Mouse (Mus musculus) ES-E14 (cell line): ENCODE measurements around the gene Kif22. TPM values are rescaled to one million over a fixed set of nuclear protein-coding genes. Genes with fewer than 3 reads are reported as not detected.

Experiments
- DNase-seq: peaks from one replicate; pipeline ENCODE4 v3.0.0-alpha.2; 2013; ENCODE audit warnings: low read depth, low spot score
- H3K27ac ChIP-seq: 2 replicates; pipeline ENCODE4 v1.5.1; 2012; ENCODE audit warnings: low read depth, mild to moderate bottlenecking, low read length, moderate library complexity, mixed read lengths; ENCODE audit not compliant: poor library complexity, insufficient read depth, severe bottlenecking
- H3K36me3 ChIP-seq: 2 replicates; pipeline ENCODE4 v1.6.1; 2012; ENCODE audit warnings: mild to moderate bottlenecking, low read length, moderate library complexity, mixed read lengths; ENCODE audit not compliant: control insufficient read depth, poor library complexity, insufficient read depth, severe bottlenecking
- H3K4me1 ChIP-seq, 2 experiments: fragments of 150-350 bp in 1 of 2; sonication (generic) in 1 of 2; 2 replicates each; pipeline ENCODE4 v1.6.1; 2012; ENCODE audit warnings: low read length in 2 of 2, mild to moderate bottlenecking in 1 of 2, mixed read lengths in 1 of 2; ENCODE audit not compliant: control insufficient read depth in 2 of 2, insufficient read depth in 2 of 2, poor library complexity in 1 of 2
- H3K4me3 ChIP-seq, 2 experiments: fragments of 150-350 bp in 1 of 2; sonication (generic) in 1 of 2; 2 replicates each; pipeline ENCODE4 v1.5.1; 2012; ENCODE audit warnings: low read length in 2 of 2, low read depth in 1 of 2, mild to moderate bottlenecking in 1 of 2, mixed read lengths in 1 of 2; ENCODE audit not compliant: insufficient read depth in 1 of 2, poor library complexity in 1 of 2, severe bottlenecking in 1 of 2
- H3K9ac ChIP-seq: 2 replicates; pipeline ENCODE4 v1.6.1; 2012; ENCODE audit warnings: low read depth, mild to moderate bottlenecking, low read length, mixed read lengths; ENCODE audit not compliant: poor library complexity, insufficient read depth, severe bottlenecking
- H3K9me3 ChIP-seq: fragments of 150-350 bp; sonication (generic); 2 replicates; pipeline ENCODE4 v1.6.1; 2012; ENCODE audit warnings: low read depth, mild to moderate bottlenecking, low read length; ENCODE audit not compliant: control insufficient read depth, insufficient read depth
- CHD2 ChIP-seq: IDR thresholded peaks from 2 replicates; pipeline ENCODE4 v1.6.1; 2014; ENCODE audit warnings: mild to moderate bottlenecking, low read depth, low read length, inconsistent platforms
- HCFC1 ChIP-seq: IDR thresholded peaks from 2 replicates; pipeline ENCODE4 v1.6.1; 2012; ENCODE audit warnings: low read length, inconsistent platforms, borderline replicate concordance; ENCODE audit not compliant: insufficient read depth
- MAFK ChIP-seq: IDR thresholded peaks from 2 replicates; pipeline ENCODE4 v1.6.1; 2014; ENCODE audit warnings: mild to moderate bottlenecking, low read depth, low read length, inconsistent platforms; ENCODE audit not compliant: insufficient read depth
- ZC3H11A ChIP-seq: IDR thresholded peaks from 2 replicates; pipeline ENCODE4 v1.6.1; 2012; ENCODE audit warnings: low read depth, mild to moderate bottlenecking, inconsistent platforms, low read length, borderline replicate concordance
- ZNF384 ChIP-seq: IDR thresholded peaks from 2 replicates; pipeline ENCODE4 v1.6.1; 2012; ENCODE audit warnings: low read depth, low read length, inconsistent platforms
- in situ Hi-C, 2 experiments: fragments of 600-800 bp; cut with MboI; formaldehyde crosslinking; loops; one replicate each; pipeline ENCODE4 v1.15.1; 2025; ENCODE audit warnings: low sequenced_read_pairs in 2 of 2, inconsistent platforms in 1 of 2; ENCODE audit not compliant: unreplicated experiment in 2 of 2
- total RNA-seq: library from RNA; depleted of rRNA; stranded (reverse); fragments of 300-350 nt; gene quantifications from 2 replicates; pipeline ENCODE4 v1.2.3, GENCODE M21; 2012

The Kif22 gene
- total RNA-seq, 1 experiment, result 97.4 TPM

- H3K9ac ChIP-seq, result no peak overlapping the region
- in situ Hi-C loops, result no loop called here
- H3K4me1 ChIP-seq, result peaks cover 3 to 4% of the 10 kb centered on the region in 2 experiments; a peak in 1 of 4 replicates
- no peaks in the 10 kb centered on the region for H3K36me3 ChIP-seq
- no peak for DNase-seq
- no peak overlapping the region for H3K27ac ChIP-seq
- no peaks in the 10 kb centered on the region for H3K9me3 ChIP-seq
- TF ChIP-seq CHD2, result no peak
- TF ChIP-seq MAFK, result no peak
- no peak for TF ChIP-seq ZNF384
- no peak for TF ChIP-seq ZC3H11A
- no peak for TF ChIP-seq HCFC1
- H3K4me3 ChIP-seq, result no peak overlapping the region
These were observed 35.4 kb upstream of the Kif22 start for GRCm38 (mm10) chr7:127077692-127078091.

- H3K4me1 ChIP-seq, result peaks cover 3 to 4% of the 10 kb centered on the region in 2 experiments; a peak in 1 of 4 replicates
- no peak overlapping the region for H3K27ac ChIP-seq
- H3K9me3 ChIP-seq, result no peaks in the 10 kb centered on the region
- no peak for DNase-seq
- in situ Hi-C loops, result no loop called here
- H3K36me3 ChIP-seq, result no peaks in the 10 kb centered on the region
- no peak overlapping the region for H3K4me3 ChIP-seq
- no peak overlapping the region for H3K9ac ChIP-seq
- TF ChIP-seq ZNF384 (no peak), MAFK (no peak), HCFC1 (no peak), CHD2 (no peak), ZC3H11A (no peak)
These were observed 33.9 kb upstream of the Kif22 start for GRCm38 (mm10) chr7:127076188-127076587.

GRCm38 (mm10) chr7:127073221-127073620, 30.9 kb upstream of the Kif22 start:
- TF ChIP-seq ZC3H11A (no peak), ZNF384 (no peak), CHD2 (no peak), MAFK (no peak), HCFC1 (no peak)
- Histone ChIP-seq H3K9me3 (no peaks in the 10 kb centered on the region), H3K27ac (no peak overlapping the region), H3K4me3 (no peak overlapping the region), H3K9ac (no peak overlapping the region), H3K36me3 (no peaks in the 10 kb centered on the region), H3K4me1 (no peaks in the 10 kb centered on the region)
- no peak for DNase-seq
- in situ Hi-C loops, result no loop called here

- TF ChIP-seq HCFC1 (no peak), CHD2 (no peak), ZC3H11A (no peak), MAFK (no peak), ZNF384 (no peak)
- no peak overlapping the region for H3K4me3 ChIP-seq
- no peaks in the 10 kb centered on the region for H3K9me3 ChIP-seq
- H3K27ac ChIP-seq, result no peak overlapping the region
- H3K4me1 ChIP-seq, result no peaks in the 10 kb centered on the region
- in situ Hi-C loops, result no loop called here
- DNase-seq, result no peak
- no peaks in the 10 kb centered on the region for H3K36me3 ChIP-seq
- no peak overlapping the region for H3K9ac ChIP-seq
These were observed 28.7 kb upstream of the Kif22 start for GRCm38 (mm10) chr7:127070871-127071413.

GRCm38 (mm10) chr7:127066317-127066716, 24.0 kb upstream of the Kif22 start:
- H3K4me1 ChIP-seq, result peaks cover 0 to 6% of the 10 kb centered on the region in 2 experiments; a peak in 1 of 4 replicates
- TF ChIP-seq CHD2 (no peak), ZC3H11A (no peak), MAFK (no peak), ZNF384 (no peak), HCFC1 (no peak)
- H3K36me3 ChIP-seq, result no peaks in the 10 kb centered on the region
- no peak overlapping the region for H3K4me3 ChIP-seq
- in situ Hi-C loops, result no loop called here
- DNase-seq, result no peak
- H3K9me3 ChIP-seq, result no peaks in the 10 kb centered on the region
- H3K9ac ChIP-seq, result no peak overlapping the region
- no peak overlapping the region for H3K27ac ChIP-seq
